Mouse (Mus musculus) urinary bladder, postnatal 36 days (tissue): ENCODE measurements around the gene Pirb.
"Not testable (repeated sequence)": the region's sequence is repeated elsewhere in the genome, so short reads cannot be mapped to it uniquely, and the experiment has no call there.

Experiments
- DNase-seq, 2 experiments: peaks; one replicate each; pipeline ENCODE4 v3.0.0; 2022; ENCODE audit warnings: low spot score in 2 of 2, mixed read lengths in 1 of 2

Gene Pirb

DNA sequence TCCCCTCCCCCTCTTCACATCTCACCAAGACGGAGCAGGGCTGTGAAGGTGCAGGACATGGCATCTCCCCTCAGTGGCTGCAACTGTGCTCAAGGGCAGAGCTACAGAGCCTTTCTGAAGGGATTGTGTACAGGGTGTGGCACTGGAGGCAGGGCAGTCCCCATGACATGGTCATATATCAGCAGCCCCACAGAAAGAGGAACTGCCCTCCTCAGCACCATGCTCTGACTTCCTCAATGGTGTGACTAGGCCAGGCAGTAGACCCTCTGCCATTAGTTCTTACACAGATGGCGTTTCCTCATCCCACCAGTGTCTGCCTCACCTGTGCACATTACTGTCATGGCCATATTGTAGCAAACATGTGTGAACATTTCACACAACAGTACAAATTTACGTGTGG, at the start of gene Pirb:
Pirb (minus strand) TSS at position 124 of the 400 bp plus-strand sequence.
- DNase-seq: not testable (repeated sequence)

DNA sequence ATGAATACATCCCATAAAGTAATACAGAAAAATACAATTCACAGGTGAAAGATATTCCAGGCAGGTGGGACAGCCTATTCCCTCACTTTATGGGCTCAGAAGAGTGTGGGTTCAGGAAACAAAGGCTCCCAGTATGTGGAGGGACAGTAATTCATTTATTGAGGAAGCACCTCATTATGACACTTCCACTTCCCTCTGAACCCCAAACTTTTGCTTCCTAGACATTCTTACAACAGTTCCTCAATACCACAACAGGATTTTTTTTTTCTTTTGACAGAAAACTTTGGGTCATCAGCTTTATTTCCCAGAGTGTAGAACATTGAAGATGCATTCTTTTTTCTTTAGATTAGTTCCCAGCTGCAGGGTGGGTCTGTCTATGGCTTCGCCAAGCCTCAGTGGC, 12.5 kb upstream of the Pirb start:
- not testable (repeated sequence) for DNase-seq

DNA sequence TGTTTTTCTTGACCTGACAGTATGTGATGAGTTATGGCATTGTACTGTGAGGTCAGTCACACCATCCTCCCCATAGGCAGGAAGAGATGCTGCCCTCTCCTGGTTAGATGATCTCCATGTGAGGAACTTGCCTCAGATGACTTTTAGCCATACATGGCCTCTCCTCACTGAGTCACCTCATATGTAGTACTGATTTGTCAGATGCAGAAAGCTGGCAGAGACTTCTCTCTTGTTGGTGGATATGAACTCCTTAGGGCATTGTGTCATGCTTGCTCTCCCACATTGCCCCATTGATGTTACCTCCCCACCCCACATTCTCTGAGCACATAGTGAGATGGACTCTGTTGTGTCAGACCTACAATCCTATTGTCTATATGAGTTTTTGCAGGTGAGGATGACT, 5.3 kb upstream of the Pirb start:
- not testable (repeated sequence) for DNase-seq

DNA sequence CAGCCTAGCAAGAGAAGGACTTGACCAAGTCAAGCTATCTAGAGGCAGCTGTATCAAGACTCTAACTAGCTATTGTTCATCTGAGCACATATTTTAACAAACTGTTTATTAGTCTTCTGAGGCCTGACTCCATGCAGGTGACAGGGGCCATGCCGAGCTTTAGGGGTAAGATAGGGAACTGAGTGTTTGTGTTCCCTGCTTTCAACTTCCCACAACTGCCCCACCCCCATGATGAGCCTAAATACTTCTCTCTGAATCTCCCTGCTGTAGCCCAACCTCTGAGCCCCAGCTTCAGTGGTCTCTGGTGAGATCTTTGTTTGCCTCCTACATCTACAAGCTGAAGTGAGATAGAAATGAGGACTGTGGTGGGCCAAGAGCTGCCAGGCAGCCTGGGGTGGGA, 4.9 kb downstream of the Pirb start:
- DNase-seq: no peak

DNA sequence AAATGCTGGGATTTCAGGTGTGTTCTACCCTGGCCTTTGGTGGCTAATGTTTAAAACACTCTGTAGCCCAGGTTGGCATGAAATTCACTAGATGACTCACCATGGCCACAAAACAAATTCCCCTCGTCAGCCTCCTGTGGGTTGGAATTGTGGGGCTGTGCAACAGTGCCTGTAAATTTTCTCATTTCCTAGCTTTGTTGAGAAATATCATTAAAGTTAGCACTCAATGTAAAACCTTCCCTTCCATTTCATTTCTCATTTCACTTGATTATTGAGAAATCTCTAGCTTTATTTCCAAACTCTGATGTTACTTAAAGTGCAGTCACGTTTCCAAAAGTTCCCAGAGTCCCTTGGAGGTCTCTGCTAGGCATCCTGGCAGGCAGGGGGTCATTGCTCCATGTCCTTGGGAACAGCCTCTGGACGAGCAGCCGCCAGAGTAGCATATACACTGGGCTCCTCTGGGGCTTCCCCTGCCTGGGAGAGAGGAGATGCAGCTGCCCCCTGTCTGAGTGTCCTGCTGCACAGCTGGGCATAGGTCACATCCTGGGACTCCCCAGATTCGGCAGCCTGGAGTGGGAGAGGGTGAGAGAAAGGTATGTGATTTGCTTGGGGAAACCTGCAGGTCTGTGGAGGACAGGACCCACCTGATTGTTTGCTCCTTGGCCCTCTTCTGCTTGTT, 7.8 kb downstream of the Pirb start:
- DNase-seq: no peak

DNA sequence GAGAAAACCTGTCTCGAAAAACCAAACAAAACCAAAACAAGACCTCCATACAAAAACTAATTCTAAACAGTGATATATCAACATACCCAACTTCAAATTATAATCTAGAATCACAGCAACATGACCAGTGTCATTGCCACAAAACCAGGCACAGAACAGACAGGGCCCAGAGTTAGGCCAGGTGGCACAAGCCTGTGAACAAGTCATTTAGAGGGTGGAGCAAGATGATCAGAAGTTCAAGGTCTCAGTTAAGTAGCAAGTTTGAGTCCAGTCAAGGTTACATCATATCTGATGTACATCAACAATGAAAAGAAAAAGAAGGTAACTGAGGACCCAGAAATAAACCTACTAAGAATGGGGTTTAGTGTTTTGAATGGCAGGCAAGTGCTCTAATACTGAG, 11.2 kb downstream of the Pirb start:
- DNase-seq: no peak

DNA sequence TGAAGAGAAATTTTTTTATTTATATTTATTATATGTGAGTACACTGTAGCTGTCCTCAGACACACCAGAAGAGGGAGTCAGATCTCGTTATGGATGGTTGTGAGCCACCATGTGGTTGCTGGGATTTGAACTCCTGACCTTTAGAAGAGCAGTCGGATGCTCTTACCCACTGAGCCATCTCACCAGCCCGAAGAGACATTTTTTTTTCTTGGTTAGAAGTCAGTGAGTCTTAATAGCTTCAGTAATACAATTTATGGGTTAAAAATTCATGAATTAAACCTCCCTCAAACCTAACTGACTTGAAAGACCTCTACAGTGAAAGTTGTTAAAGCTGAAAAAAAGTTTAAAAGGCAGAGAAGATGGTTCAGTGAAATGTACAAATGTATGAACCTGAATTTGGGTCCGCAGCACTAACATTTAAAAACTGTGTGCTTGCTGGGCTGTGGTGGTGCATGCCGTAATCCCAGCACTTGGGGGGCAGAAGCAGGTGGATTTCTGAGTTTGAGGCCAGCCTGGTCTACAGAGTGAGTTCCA, 11.7 kb downstream of the Pirb start:
- not testable (repeated sequence) for DNase-seq

DNA sequence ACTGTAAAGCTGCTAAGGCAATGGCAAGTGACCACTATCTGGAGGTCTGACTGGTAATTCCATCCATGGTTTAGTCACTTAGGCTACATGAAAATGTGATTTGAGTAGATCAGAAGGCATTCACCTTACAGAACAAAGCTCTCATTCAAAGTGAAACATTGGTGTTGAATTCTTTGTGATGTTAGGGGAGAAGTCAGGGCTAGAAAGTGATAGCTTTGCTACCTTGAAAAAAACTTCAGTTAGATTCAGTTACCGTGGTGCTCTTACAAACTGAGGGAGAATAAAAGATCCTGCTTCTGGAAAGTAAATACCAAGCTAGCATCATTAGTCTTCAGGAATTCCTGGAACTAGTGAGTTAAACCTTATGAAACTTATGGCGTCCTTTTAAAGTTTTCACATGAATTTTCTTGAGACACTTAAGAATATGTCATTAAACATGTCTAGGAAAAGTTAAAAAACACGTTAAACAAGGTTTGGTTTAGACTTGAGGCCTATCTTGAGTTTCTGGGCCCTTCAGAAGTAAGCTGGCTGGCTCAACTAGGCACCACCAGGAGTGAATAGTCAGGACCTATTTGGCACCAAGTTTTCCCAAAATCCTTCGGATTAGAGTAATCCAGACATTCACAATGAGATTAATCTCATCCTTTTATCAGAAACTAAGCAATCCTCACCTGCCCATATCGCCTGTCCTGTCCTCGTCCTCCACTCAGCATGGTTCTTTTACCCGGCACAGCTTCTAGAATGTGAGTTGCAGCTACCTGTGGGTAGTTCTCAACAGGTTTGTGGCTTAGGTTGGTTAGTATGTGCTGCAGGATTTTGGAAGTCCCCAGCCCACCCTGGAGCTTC, 12.4 kb downstream of the Pirb start:
- no peak for DNase-seq

DNA sequence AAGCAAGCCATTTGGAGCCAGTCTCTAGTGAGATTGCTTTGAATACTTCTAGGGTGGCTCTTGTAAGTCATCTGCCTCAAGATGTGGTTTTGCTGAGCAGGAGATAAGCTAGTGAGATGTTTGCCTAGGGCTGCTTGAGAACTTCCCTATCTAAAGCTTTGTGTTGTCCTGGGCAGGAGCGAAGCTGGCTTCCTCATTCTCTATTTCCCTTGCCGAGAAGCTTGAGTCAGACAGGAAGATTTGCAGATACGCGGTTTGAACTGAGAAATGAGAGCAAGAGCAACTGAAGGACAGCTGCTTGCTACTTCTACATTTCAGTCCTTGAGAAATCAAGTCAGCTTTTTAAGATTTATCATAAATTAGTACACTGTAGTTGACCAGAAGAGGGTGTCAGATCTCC, 13.2 kb downstream of the Pirb start:
- DNase-seq: no peak

DNA sequence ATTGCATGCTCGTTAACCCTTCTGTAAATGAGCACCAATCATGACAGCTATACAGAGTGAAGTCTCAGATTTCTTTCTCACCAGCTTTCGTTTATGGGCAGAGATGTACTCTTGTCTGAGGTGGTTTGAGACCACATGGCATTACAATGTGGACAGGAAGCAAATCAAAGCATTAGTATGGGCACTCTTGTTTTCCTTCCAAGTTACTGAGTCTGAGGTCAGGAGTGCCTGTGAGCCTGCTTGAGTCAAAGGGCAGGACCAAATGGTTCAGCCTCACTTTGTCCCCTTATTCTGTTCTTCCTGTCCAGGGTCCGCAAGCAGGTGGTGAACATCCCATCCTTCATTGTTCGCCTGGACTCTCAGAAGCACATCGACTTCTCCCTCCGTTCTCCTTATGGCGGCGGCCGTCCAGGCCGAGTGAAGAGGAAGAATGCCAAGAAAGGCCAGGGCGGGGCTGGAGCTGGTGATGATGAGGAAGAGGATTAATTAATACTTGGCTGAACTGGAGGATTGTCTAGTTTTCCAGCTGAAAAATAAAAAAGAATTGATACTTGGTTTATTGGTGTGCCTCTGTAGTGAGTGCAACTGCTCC, 13.8 kb downstream of the Pirb start:
- DNase-seq: no peak

DNA sequence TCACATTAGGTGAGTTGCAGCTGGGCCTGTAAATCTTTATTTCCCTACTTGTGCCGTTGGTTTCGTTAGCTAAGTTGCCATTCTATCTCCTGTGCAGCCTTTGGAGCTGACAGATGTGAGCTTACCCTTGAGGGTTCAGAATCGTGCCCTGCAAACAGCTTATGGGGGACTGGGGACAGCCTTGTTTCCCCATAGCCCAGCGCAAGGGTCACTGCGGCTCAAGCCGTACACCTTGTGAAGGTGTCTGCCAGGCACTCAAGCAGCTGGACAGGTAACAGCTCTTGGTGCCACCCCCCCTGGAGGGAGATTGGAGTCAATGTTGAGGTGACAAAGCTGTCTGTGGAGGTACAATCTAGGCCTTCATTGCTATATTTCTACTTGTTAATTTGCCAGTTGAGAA, 14.3 kb downstream of the Pirb start:
- DNase-seq: no peak

DNA sequence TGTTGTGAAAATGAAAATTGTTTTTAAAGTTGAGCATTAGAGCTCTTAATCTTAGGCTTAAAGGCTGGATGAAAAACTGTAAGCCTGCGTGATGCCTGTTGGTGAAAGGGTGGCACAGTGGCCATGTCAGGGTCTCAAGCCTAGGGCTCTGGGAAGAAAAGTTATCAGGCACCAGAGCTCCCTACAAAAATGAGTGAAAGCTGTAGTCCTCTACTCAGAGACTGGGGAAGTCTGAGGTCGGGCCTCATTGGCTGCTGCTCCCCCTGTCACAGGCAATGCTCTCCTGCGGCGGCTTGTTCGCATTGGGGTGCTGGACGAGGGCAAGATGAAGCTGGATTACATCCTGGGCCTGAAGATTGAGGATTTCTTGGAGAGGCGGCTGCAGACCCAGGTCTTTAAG, 14.7 kb downstream of the Pirb start:
- not testable (repeated sequence) for DNase-seq

DNA sequence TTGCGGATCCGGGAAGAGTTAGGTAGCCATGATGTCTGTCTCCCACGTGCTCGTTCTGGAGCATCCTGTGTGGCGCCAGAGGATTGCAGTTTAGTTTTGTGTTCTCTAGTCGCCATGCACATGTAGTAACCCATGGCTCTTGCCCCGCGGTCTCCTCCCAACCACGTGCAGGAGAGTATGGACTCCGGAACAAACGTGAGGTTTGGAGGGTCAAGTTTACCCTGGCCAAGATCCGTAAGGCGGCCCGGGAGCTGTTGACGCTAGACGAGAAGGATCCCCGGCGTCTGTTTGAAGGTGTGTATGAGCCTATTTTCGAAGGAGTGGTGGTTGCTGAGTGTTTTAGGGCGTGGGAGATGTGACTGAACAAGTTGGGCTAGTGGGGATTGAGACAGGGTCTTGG, 15.7 kb downstream of the Pirb start:
- DNase-seq: no peak

DNA sequence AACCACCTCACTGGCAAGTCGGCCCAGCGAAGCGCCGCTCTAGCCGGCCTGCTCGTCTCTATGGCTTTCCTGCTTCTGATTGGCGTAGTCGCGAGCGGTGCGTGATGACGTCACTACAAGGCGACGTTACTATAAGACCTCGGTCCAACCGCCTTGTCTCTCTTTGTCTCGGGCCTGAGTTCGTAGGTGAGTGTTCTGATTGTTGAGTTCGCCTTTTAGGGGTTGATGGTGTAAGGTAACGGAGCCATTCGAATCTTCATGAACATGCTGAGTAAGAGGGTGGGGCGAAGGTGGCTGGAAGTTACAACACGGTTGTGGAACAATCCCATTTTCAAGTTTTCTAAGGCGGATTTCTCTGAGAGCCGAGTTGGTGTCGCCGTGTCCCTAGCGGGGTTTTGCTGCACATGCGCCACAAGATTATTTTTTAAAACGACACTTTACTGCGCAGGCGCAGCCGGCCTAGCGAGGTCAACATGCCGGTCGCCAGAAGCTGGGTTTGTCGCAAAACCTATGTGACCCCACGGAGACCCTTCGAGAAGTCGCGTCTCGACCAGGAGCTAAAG, 16.2 kb downstream of the Pirb start, which contains the start of gene Rps9:
Rps9 (plus strand) TSS at position 115 of the 563 bp plus-strand sequence.
- peak; percentile 91 to 97 for DNase-seq

DNA sequence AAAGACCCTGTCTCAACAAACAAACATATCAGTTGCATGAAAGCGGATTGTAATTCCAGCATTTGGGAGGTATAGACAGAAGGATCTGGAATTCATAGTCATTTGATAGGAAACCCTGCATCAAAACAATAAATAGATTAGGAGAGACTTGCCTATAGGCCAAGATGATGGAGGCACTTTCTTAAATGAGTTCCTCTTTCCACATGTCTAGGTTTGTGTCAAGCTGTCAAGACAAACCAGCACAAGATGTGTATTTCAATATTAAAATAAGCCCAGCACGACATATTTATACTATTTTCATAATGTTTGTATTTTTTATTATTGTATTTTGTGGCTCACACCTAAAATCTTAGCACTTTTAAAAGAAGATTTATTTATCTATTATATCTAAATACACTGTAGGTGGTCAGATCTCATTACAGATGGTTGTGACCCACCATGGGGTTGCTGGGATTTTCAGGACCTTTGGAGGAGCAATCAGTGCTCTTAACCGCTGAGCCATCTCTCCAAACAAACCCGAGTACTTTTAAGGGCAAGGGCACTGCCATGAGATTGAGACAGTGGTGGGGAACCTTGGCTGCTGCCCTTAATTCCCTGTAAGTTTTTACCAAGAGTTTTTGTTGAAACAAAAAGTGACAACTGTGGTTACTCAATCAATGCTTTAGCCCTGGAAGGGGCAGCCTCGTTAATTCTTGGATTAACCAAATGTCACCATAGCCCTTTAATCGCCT, 16.9 kb downstream of the Pirb start:
- no peak for DNase-seq

DNA sequence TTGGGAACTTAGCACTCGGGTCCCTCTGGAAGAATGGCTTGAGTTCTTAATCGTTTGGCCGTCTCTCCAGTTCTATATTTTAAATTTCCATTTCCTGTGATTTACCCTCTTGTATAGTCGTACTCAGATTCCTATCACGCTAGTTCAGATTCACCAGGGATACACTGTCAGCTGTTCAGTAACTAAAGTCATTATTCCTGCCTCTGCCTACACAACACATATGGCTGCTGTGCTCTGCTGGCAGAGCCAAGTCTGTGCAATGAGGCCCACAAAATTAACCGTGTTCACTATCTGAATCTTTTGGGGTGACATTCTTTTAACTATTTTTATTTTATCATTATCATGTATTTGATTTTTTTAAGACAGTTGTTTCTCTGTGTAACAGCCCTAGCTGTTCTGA, 21.7 kb downstream of the Pirb start:
- DNase-seq: no peak

DNA sequence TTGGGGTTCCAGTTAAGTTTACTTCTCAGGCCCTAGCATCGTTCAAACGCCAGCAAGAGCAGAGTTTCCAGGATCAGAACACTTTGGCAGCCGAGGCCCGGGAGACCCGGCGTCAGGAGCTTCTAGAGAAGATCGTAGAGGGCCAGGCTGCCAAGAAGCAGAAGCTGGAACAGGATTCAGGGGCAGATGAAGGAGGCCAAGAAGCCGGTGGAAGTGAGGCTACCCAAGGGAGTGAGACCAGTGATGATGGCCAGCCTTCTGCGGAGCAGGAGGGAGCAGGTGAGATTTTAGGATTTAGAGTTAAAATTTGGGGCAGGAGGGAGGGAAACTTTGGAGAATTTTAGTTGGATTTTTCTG, 25.3 kb downstream of the Pirb start:
- DNase-seq: not testable (repeated sequence)

DNA sequence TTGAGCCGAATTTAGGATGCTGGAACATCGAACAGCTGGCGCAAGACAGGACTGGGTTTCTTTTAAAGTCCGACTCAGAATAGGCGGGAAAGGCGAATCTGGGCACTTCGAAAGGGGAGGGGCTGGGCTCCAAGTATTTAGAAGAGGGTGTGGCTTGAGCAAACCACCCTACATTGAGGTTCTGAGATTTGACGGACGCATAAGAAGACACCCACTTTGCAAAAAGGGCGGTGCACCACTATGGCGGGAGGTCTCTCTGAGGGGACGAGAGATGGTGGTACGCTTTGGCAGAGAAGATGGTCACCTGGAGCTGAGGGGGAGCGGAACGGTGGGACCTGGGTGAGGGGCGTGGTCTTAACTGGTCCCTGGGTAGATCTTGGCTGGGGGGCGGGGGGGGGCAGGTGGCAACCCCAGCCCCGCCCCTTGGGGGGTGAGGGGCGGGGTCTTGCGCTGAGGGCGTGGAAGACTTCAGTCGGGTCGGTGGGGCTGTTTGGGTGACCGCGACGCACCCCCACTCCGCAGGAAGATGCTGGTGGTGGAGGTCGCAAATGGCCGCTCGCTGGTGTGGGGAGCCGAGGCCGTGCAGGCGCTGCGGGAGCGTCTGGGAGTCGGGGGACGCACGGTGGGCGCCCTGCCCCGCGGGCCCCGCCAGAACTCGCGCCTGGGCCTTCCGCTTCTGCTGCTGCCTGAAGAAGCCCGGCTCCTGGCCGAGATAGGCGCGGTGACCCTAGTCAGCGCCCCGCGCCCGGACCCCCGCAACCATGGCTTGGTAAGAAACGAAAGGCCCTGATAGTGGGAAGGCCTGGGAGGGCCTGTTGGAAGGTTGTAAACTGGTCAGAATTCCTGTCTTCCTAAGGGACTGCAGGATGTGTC, 25.9 kb downstream of the Pirb start:
- peak; percentile 75 for DNase-seq

DNA sequence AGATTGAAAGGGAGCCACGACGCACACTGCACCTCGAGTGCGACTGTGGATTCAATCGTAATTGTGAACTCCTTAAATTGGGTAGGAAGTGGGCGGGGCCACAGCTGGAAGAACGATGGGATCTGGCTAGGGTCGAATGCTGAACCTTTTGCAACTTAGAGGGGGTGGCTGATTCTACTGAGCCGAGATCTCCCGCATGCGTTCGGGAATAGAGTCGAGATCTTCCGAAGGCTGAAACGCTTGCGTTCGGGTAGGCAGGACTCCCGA, 26.4 kb downstream of the Pirb start:
- DNase-seq: no peak

DNA sequence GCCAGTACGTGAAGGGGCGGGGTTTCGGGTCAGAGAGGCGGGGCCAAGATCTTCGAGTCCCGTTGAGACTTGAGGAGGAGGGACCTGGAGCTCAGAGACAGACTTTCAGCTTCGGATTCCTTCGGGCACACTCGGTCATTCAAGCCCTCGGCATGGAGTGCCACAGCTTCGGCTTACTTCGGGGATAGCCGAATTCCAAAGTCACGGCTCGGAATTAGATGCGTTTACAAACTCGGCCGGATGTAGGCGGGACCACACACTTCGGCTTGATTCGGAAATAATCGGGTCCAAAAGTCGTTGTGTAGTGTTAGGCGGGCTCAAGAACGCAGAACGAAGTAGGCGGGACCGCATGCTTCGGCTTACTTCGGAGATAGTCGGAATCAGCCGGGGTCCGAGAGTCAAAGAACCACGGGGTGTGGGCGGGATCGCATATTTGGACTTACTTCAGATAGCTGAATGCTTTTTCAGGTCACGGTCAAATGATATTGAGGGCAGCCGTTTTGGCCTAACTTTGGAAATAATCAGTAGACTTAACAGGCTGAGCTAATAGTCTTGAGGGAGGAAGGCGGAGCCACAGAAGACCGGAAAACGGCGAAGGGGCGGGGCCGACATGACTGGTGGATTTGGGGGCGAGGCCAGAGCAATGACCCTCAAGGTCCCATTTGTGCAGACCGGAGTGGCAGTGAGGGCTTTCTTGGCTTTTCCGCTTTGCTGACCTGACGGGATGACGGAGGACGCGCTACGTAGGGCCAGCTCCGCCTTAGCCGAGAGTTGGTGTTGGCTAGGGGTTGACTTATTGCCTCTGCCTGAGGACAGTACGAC, 27.0 kb downstream of the Pirb start, which contains the start of gene Mboat7:
Mboat7 (minus strand) TSS at position 537 of the 822 bp plus-strand sequence.
- peak; percentile 96 to 97 for DNase-seq
